ENCODE assay signal across 10 mouse cellular contexts in genomic region chr2:20811506-20811905, GRCm38 (mm10).
A peak's percentile ranks its signal among the peaks of the same experiment; 100 is the strongest.
DNase-seq lines count a peak whose midpoint lies in the region; ATAC-seq lines count a peak whose summit lies in the region.
"Had no signal": no experiment of that assay in that cellular context is flagged by ENCODE, and none has a peak within 500 bp of the region (broad histone marks: within the 10 kb centered on the region; RNA-seq: fewer than 3 reads in every experiment).

No protein-coding gene starts in this region.

- H3K4me1 ChIP-seq in heart, embryonic 11.5 days (ENCODE audit: control insufficient read depth, insufficient read depth, low read length) = no peaks in the 10 kb centered on the region
- H3K4me1 ChIP-seq in limb, embryonic 10.5 days = no peaks in the 10 kb centered on the region
- no peaks in the 10 kb centered on the region for H3K4me1 ChIP-seq in midbrain, embryonic 11.5 days (ENCODE audit: control insufficient read depth, insufficient read depth, low read length)
- H3K4me1 ChIP-seq: embryonic facial prominence, embryonic 13.5 days had no signal

- H3K27me3 ChIP-seq in heart, embryonic 11.5 days (ENCODE audit: control insufficient read depth, insufficient read depth, low read length) = no peaks in the 10 kb centered on the region
- H3K27me3 ChIP-seq in limb, embryonic 10.5 days (ENCODE audit: low read depth, poor library complexity, severe bottlenecking) = no peaks in the 10 kb centered on the region
- H3K27me3 ChIP-seq in midbrain, embryonic 11.5 days (ENCODE audit: control insufficient read depth, insufficient read depth, low read length) = no peaks in the 10 kb centered on the region
- H3K27me3 ChIP-seq: embryonic facial prominence, embryonic 13.5 days; Patski had no signal

- no peaks in the 10 kb centered on the region; the same call in 1 of the 2 replicates for H3K36me3 ChIP-seq in heart, embryonic 11.5 days (ENCODE audit: control insufficient read depth, insufficient read depth, low read length)
- H3K36me3 ChIP-seq in limb, embryonic 10.5 days = no peaks in the 10 kb centered on the region
- H3K36me3 ChIP-seq in midbrain, embryonic 11.5 days (ENCODE audit: control insufficient read depth, insufficient read depth, low read length) = no peaks in the 10 kb centered on the region

- no peaks in the 10 kb centered on the region; the same call in 1 of the 2 replicates for H3K9me3 ChIP-seq in heart, embryonic 11.5 days (replicated peaks; ENCODE audit: control insufficient read depth, low read length)
- H3K9me3 ChIP-seq in limb, embryonic 10.5 days (replicated peaks) = no peaks in the 10 kb centered on the region
- H3K9me3 ChIP-seq in midbrain, embryonic 11.5 days (ENCODE audit: control insufficient read depth, low read length) = no peaks in the 10 kb centered on the region
- H3K9me3 ChIP-seq: embryonic facial prominence, embryonic 13.5 days had no signal

- no peak overlapping the region for H3K27ac ChIP-seq in heart, embryonic 11.5 days (ENCODE audit: low read depth, low read length)
- no peak overlapping the region for H3K27ac ChIP-seq in limb, embryonic 10.5 days
- H3K27ac ChIP-seq in midbrain, embryonic 11.5 days (ENCODE audit: low read depth, low read length) = no peak overlapping the region
- H3K27ac ChIP-seq: embryonic facial prominence, embryonic 13.5 days had no signal

- DNase-seq in heart, adult 18-20 months = peak; percentile 39 to 50
- peak; percentile 62 for DNase-seq in NIH3T3 (ENCODE audit: low read depth)
- DNase-seq in fibroblast of lung, adult 2 months (ENCODE audit: low read depth) = peak; percentile 13
- DNase-seq in limb, embryonic 10.5 days (ENCODE audit: low spot score) = peak; percentile 15
- no peak for DNase-seq in midbrain, embryonic 11.5 days (ENCODE audit: low spot score, missing footprints)
- DNase-seq in thymus, postnatal 4 days = no peak

- no peak for ATAC-seq in heart, embryonic 11.5 days (replicated peaks; ENCODE audit: insufficient number of reproducible peaks, low FRiP score, low TSS enrichment)
- ATAC-seq in midbrain, embryonic 11.5 days (ENCODE audit: low FRiP score) = no peak
- ATAC-seq in granulocyte monocyte progenitor cell, adult 5-6 weeks (replicated peaks; ENCODE audit: poor library complexity, severe bottlenecking) = no peak
- ATAC-seq: Patski had no signal

- WGBS in heart, embryonic 11.5 days (ENCODE audit: insufficient replicate concordance) = 68% methylated on average over 8 of the region's 8 CpGs
- WGBS in limb, embryonic 10.5 days = 90% methylated on average over 8 of the region's 8 CpGs
- 88% methylated on average over 8 of the region's 8 CpGs for WGBS in midbrain, embryonic 11.5 days

- H3K4me3 ChIP-seq in heart, embryonic 11.5 days (ENCODE audit: low read depth, low read length) = no peak overlapping the region
- no peak overlapping the region for H3K4me3 ChIP-seq in limb, embryonic 10.5 days
- H3K4me3 ChIP-seq in midbrain, embryonic 11.5 days (ENCODE audit: low read depth, low read length) = no peak overlapping the region
- H3K4me3 ChIP-seq: embryonic facial prominence, embryonic 13.5 days had no signal

- no peak overlapping the region for H3K9ac ChIP-seq in heart, embryonic 11.5 days (ENCODE audit: low read depth, low read length)
- H3K9ac ChIP-seq in midbrain, embryonic 11.5 days (ENCODE audit: low read length) = no peak overlapping the region
- H3K9ac ChIP-seq: embryonic facial prominence, embryonic 13.5 days had no signal

- no peak overlapping the region for H3K4me2 ChIP-seq in heart, embryonic 11.5 days
- H3K4me2 ChIP-seq in midbrain, embryonic 11.5 days = no peak overlapping the region
- H3K4me2 ChIP-seq: embryonic facial prominence, embryonic 13.5 days had no signal

Comparison
In these comparisons a context has a peak if more than half of its experiments do, and no peak if none do; other contexts are left out.
1. DNase-seq: peak in heart, adult 18-20 months (2 of 2), NIH3T3 (single experiment), fibroblast of lung, adult 2 months (single experiment) and limb, embryonic 10.5 days (single experiment); none in midbrain, embryonic 11.5 days (single experiment) and thymus, postnatal 4 days (single experiment).